Mouse (Mus musculus) testis, postnatal 10 days (tissue): Measurements from ENCODE around the gene Defb48.

Experiments used
- DNase-seq: peaks from one replicate; pipeline ENCODE4 v3.0.0; 2021; ENCODE audit warnings: low spot score

The Defb48 gene

DNA sequence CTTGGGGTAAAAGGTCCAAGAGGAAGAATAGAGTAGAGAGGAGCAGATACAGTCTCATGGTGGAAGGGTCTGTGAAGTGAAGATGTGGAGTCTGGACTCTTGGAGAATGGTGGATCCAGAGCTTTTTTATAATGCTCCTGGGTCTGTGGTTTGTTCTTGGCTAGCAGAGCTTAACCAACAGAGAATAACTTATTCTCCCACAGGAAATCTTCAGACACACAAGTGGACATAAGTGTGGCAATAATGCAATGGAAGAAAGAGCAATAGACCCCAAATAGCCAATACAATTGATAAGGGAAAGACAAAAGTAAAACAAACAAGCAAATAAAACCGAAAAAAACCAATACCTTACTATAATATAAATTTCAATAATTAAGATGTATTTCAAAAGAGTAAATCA, at the start of gene Defb48:
Gene Defb48, minus strand, starts transcription at position 101 of the 400 bp plus-strand sequence.
- no peak for DNase-seq

DNA sequence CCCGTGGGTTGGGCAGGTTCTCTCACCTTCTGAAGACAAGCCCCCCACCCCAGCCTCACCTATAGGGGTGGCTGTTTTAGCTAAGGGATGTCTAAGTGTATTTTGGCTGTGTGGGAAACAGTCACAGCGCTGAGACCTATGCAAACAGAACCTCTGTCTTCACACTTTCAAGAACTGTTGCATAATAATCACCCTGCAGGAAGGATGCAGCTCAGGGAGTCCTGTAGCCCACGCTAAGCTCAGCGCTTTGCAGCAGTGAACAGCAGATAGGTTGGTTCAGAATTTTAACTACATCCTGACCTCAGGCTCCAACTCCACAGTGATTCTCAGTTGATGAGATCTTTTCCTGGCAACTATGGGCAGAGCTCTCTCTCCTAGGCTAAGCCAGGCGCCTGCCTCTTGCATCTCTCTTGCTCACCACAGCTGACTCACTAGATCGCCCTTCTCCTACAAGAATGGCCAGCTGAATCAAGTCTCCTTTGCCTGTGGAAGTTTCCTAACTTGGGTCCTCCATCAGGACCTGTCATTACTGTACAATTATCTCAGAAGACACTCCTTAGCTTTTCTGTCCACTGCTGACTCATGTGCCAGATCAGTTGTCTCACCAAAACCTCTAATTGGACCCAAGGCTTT, 36.3 kb upstream of the Defb48 start:
- no peak for DNase-seq

DNA sequence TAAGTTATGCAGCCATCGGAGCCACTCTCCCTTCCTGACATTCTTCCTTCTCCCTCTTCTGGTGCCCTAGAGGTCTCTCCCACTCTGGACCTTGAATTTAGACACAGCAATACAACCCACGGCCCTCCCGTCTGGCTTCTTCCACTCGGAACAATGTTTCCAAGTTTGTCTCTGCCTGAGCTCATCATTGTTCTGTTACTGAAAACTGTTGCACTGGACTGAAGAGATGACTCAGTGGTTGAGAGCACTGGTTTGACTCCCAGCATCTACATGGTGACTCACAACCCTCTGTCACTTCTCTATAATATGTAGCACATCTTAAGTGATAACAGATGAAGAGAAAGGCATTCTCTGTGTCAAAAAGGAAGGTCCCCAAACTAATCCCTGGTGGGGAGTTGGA, 30.4 kb upstream of the Defb48 start:
- no peak for DNase-seq

DNA sequence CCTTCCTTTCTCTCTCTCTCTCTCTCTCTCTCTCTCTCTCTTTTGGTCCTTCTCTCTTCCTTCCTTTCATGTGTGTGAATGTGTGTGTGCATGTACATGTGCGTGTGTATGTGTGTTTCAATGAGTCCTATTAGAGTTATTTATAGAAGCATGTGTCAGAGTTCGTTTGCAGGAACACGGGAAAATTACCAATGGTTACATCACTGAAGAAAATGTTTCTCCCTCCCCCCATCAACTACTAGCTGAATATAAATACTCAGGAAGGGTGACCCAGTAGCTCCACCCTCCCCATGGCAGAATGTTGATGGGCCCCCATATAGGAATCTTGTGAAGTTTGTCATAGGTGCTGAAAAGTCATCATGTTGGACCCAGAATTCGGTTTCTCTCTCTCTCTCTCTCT, 28.8 kb upstream of the Defb48 start:
- no peak for DNase-seq

DNA sequence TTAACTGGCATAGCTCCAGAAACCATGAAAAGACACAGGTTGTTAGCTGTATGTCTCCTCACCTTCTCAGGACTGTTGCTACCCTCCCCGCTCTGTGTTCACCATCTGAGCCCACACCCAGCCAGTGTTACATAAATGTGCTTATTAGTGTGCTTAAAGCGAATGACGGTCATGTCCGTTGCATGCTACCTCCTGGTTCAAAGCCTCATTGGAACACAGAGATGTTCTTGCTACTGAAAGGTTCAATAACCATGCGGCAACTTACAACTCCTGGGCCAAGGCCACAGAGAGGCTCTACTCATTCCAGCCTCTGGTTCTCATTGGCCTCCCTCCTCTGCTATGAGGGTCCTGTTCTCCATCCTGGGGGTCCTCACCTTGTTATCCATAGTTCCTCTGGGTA, 27.2 kb upstream of the Defb48 start, which contains the start of gene Defb43:
Gene Defb43, plus strand, starts transcription at position 301 of the 400 bp plus-strand sequence.
- no peak for DNase-seq

DNA sequence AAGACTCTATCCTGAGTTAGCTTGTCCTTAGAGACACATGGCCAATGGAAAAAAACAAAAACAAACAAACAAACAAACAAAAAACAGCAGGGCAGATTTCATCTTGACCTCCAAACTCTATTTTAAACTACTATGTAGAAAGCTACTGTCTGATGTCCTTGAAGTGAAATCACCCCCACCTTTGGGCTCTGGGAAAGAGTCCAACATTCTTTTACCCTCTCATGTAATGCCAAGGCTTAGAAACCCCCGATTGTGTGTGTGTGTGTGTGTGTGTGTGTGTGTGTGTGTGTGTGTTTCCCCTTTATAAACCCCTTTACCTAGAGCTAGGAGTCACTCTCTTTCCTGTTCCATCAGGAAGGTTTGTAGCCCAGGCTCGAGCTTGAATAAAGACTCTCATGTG, 18.3 kb upstream of the Defb48 start:
- DNase-seq, result no peak

DNA sequence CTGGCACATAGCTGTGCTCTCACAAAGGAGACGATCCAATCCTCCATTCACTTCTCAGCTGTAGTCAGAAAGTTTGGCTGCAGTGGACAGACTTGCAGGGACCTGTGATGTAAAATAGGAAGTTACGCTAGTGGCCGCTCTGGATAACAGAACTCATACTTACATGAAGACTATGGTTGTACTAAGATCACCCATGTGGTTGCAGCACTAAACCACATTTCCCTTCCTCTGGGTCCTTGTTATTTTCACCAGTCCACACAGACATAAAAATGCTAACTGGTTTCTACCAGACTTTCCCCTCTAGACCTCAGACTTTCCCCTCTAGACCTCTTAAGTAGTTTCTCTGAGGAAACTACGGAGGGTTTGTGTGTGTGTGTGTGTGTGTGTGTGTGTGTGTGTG, 14.7 kb upstream of the Defb48 start:
- no peak for DNase-seq

DNA sequence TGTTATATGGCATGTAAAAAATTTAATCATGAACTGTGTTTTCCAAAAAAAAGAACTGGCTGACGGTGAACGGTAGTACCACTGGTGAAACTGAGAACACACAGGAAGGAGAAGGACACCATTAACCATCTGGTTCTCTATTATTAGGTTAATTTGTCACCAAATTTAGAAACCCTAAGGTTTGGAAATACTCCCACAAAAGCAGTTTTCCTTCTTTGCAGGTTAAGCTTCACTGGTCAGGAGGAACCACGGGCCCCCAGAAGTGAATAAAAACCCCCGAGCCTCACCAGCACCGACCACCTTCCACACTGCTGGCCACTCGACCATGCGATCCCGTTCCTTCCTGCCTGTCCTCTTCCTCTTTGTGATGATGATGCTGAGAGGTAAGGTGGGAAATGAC, 13.5 kb upstream of the Defb48 start, which contains the start of gene Defb47:
Gene Defb47, plus strand, starts transcription at position 301 of the 400 bp plus-strand sequence.
- DNase-seq, result no peak

DNA sequence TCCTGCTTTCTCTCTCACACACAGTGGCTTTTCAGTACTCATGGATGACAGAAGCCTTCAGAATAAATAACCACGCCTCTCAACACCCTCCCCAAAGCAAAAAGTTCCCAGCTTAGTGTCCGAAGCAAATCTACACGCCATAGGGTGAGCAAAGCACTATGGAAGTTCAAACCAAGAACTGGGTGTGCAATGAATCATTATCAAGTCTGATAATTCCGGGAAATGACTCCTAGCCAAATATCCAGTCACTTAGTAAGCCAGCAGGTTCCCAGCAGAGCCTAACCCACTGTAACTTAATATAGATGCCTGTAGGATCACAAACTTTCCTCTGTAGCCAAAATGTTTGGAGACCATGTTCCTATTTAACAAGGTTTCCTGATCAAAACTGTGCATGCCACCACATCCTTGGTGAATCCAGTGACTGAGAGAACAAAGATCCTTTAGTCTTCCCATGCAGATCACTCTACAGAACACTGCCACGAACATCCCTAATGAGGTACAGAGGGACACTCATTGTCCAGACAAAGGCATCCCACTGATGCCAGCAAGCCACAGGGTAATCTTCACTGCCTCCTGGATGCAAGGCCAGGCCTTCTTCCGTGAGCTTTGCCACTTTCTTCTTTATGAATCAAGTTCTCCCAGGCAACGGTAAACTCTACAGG, 7.7 kb upstream of the Defb48 start:
- no peak for DNase-seq

DNA sequence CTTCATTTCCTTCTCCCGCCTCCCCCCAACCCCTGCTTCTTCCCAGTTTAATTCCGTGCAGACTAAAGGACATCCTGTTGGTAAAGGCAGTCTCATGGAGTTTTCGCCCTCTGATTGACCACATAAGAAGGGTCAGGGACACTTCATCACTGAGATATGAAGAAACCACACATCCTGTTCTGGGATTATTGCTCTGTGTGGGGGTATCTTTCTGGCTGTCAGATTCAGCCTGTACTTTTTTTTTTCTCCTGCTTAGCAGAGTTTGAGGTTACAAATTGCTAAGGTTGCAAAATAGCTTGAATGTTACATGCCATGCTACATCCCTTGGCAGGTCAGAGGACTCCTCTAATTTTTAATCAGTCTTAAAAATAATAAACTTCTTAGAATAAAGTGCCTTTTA, 7.0 kb upstream of the Defb48 start:
- DNase-seq, result no peak

DNA sequence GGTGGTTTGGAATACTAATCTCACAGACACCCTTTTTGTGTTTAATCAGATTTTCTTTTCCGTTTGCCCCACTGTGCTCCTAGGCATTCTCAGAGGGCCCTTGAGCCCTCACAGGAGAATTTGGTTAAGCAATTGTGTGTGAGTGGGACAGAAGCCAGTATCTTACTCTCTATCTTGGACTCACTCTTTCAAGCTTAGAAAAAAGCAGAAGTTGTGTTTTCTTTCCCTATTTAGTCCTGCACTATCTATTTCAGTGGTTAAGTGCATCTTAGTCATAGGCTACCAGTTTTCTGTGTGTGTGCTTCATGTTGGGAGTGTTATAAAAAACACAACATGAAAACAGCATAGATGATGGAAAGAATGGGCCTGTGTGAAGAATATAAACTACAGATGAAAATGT, 4.5 kb downstream of the Defb48 start:
- no peak for DNase-seq

DNA sequence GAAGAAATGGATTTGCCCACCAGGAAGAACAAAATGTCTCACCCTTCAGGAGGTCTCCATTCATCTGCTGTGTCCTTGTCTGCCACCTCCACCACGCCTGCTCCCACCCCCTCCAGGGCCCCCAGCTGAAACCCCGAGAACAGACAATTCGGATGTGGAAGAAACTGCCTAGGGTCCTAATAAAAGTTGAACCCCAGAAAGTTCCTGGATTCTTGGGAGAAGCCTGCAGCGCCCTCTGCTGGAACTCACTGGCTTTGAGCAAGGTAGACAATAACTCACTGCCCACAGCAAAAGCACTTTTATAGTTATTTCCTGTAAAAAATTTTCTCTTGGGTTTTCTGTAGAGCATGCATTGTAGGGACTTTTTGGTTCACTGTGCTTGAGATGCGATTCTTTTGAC, 9.3 kb downstream of the Defb48 start:
- peak; percentile 86 for DNase-seq

DNA sequence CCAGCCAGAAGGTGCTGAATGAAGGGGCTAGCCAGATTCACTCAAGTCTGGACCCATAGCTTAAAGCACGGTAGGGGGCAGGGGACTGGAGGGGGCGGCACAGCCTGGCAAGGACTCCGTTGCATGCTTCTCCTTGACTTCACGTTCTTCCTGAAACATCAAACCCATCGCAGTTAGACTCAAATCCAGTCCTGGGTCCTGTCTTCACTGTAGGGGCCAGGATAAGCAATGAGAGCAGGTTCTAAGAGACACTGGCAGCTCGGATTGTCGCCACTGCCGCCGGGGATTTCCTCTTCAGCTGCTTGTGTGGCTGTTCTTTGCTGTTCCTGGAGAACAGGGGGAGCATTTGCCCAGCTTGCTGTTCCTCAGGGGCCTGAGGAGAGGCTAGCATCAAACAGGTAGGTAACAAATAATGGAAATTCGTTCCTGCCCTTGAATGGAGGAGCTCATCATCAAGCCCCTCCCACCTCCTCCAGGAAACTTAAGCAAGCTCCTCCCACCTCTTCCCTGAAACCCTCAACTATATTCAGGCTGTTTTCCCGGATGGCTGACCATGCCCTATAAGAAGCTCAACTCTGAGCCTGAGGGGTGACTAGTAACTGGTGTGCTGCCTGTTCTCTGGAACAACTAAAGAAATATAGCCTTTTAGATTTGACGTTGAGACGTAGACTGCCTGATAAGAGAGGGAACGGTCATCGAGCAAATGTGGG, 18.3 kb downstream of the Defb48 start:
- no peak for DNase-seq

DNA sequence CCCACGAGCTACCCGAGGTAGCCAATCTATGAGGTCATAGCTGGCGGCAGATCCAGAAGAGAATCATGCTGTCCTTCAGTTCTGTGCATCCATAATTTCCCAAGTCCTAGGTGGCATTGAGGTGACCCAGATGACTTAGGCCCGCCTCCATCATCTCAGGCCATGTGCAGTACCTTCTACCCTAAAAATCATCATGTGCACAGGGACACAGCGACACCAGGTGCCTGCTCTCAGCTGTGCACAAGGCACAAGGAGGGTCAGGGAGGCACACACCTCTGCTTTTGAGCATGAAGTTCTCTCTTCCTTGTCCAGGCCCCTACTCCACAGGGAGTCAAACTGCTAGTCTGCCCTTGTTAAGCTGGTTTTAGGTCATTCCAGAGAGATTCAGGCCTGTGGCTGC, 19.0 kb downstream of the Defb48 start:
- DNase-seq, result no peak

DNA sequence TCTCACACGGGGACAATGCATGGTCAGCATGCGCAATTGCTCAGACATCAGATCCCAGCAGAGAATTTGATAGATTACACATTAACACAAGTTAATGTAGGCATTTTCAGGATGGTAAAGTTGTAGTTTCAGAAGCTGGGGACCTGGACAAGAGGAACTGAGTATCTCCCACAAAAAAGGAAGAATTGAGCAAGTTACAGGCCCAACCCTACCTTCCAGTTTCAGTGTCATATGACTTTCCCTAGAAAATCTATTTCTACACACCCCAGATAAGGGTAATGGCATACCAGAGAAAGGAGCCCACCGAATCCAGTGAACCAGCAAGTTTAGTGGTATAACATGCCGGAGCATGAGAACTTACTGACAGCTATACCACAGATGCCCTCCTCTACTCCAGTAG, 20.7 kb downstream of the Defb48 start:
- no peak for DNase-seq

DNA sequence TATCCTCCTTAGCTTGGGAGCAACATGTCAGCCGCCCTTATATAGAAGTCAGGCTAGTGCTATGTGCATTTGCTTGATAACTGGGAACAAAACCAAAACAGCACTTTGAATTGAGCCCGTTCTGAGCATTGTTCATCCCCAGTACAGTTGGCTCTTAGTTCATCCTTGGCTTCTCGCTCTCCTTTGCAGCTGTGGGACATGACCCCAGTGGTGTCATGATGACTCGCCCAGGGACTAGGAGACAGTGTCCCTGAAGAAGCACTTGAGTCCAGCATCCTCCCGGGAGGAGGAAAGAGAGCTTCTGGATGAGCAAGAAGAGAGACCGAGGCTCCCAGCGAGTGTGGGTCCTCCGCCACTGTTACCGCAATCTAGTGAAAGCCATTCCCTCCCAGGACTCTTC, 28.2 kb downstream of the Defb48 start:
- no peak for DNase-seq

DNA sequence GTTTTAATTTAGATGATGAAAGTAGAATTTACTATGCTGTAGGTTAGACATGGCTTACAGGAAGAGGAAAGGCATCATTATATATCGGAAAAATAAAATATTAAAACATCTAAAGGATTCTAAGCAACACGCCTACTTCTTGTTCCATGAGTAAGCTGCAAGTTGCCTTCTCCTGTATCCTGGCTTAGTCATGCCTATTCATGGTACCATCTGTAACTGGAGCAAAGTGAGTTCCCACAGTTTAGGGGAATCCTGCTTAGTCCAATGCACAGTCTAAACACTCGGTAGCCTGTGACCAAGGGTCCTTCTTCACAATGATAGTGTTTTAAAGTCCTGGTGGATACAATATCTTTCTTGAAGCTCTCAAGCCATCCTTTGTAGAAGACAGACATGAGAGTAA, 37.5 kb downstream of the Defb48 start:
- no peak for DNase-seq

DNA sequence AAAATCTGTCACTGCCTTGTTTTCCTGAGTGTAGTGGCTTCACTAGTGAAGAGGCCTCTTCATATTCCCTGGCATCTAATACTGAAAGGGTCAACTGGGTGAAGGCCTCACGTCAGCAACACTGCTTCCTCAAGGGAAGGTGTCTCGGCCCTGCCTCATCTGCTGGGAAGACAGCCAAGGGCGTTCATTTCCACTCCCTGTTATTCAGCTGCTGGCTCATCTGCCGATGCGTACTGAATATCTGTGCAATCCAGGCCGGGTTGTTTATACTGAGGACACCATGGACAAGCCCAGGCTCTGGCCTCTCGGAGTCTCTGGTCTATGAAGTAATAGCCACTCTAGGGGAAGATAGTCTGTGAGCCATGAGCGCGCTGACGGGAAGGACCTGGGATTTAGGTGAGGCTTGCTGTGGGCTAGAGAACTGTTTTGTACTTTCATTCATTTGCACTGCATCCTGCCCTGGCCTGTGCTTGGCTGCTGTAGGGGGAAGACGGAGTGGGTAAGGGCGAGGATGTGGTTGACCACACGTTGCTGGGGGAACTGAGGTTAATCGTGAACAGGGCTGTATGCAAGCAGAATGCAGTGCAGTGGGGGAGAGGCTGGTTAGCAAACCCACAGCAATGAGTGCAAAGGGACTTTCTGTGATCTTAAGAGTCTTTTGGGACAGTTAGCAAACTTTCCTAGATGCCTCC, 43.8 kb downstream of the Defb48 start:
- DNase-seq, result peak; percentile 61

DNA sequence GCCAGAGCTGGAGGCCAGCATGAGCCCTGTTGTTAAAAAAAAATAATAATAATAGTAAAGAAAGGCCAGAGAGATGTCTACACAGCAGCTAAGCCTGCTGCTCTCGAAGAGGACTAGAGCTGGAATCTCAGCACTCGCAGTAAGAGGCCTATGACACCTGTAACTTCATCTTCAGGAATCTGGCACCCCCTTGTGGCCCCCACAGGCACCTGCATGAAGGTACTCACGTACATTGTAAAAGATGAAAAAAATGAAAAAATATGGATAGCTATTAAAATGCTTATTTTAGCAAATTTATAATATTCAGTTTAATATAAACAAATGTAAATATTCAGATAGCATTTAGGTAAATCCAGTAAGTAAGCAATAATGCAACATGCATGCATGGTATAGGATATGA, 44.9 kb downstream of the Defb48 start:
- no peak for DNase-seq

DNA sequence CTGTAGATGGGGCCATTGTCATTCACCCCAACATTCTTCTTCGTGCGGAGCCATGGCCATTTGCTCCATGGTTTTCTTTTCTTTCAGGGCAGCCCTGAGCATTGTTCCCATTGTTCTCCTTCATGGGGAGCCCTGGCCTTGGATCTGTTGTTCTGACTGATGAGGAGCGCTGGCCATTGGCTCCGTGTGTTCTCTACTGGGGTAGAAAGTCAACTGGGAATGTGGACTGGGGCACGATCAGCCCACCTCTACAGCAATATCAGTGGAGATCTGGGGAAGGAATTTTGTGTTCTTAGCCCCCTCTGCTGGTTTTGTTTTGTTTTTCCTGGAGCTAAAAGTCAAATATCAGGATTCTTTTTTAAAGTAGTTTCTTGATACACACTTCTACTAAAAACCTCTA, 46.6 kb downstream of the Defb48 start:
- DNase-seq, result no peak

DNA sequence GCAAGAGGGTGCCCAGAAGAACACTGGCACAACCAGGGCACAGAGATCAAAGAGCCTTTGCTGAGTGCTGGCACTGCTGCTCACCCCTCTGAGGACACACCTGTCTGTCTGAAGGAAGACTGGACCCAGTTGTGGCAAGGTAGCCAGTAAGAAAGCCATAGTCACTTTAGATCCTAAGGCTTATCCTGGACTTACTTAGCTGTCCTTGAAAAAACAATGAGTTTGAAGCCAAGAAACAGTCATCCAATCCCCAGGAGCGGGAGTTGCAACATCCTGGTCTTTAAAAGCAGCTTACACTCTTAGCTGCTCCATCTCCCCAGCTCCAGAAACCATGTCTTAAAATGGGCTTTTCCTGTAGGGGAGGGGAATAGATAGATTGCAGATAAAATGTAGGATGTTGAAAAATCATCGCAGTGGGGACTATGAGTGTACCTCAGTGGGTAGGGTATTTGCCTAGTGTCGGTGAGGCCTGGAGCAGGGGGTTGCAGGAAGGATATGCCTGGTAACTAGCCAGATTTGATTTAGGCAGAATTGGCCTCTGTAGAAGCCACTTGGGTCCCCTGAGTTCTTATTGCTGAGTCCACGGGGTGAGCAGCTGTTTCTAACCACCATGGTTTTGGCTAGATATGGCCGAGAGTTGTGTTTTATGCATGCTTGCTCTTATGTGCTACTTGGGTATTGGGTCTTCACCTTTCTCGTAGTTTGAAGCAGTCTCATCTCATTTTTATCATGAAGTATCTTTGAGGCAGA, 47.5 kb downstream of the Defb48 start:
- DNase-seq, result no peak

DNA sequence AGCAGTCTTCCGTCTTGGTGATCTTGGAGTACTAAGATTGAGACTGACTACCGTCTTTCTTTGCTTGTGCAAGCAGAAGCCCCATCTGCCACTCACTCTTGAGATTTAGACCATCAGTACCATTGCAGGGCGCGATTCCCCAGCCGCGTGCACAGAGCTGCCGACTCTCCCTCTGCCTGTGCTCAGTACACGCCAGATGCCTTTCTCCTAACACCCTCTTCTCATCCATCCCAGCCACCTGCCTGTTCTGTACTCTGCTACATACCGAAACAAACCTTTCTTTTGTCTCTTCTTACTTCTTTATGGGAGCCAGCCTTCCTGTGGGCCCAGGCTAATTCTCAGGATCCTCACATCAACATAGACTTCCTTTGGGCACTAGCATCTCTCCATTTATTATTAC, 48.9 kb downstream of the Defb48 start:
- DNase-seq, result no peak
